Mouse (Mus musculus): ENCODE measurements around the gene Zfp300. TPM values are rescaled to one million over a fixed set of nuclear protein-coding genes. Genes with fewer than 3 reads are reported as not detected.

Gene Zfp300
- 1.8 and 3.3 TPM in 2 replicates for polyA plus RNA-seq (2015; fragmentation: Nextera tagmentation; extraction: Ambion mirVana)

DNA sequence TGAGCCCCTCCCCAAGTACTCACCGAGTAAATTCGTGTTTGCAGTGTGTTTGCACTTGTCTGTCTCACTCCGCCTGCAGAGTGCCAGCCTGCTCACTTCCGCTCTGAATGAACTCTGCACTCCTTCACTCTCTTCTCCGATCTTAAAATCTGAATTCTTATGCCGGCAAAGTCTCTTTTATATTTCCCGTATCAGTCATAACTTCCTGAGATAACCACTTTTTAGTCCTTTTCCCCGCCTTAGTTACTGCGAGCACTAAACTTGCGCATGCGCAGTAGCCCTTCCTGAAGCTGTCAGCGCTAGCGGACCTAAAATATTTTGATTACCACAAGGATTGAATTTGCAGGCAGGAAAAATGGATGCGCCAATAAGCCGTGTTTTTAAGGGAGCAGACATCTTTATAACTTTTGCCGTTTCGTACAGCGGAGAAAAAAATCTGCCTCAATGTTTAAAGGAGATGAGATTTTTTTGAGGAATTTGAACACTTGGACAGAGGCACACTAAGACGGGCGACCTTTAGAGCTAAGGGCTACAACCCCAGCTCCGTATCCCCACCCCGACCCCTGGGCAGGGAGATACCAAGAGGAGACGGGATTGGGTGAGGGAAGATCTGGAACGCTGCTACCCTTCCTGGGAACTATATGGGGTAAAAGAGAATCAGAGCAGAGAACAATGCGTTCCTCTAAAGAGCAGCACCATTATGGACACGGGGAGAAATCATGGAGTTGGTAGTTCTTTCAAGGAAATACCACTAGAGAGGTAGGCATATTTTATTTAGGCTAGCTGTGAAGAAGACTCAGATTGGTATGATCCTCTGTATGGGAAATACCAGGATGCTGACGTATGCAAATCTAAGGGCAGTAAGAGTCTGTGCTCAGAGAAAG, at the start of gene Zfp300:
Gene Zfp300, minus strand, starts transcription at position 545 of the 884 bp plus-strand sequence.

DNA sequence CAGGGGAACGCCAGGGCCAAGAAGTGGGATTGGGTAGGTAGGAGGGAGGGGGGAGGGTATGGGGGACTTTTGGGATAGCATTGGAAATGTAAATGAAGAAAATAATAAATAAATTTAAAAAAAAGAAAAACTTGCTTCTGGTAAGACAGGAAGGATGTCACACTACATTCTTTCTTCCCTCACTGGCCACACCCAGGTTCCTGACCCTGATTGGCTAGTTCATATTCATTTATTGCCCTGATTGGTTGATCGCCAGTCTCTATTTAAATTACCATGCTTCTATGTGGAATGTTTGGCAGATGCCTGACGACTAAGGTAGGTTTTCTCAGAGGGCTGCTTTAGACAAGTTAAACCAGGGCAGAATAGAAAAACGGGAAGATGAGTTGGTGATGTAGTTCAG, 26.2 kb upstream of the Zfp300 start, which contains the start of gene Ssxa1:
Gene Ssxa1, plus strand, starts transcription at position 301 of the 400 bp plus-strand sequence.

DNA sequence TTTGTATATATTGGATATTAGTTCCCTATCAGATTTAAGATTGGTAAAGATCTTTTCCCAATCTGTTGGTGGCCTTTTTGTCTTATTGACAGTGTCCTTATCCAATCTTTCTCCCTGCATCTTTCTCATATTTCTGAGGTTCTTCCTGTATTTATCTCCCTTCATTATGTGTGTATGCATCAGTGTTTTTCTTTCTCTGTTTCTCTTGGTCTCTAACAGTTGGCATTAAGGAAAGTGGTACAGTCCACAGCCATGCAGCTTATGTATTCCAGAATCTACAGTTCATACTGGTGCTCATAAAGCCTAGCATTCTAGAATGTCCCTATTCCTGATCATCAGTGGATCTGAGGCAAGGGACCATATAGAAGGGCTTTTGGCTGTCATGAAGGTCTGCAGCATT, 21.2 kb downstream of the Zfp300 start, which contains the start of gene Spaca5:
Gene Spaca5, plus strand, starts transcription at position 301 of the 400 bp plus-strand sequence.

DNA sequence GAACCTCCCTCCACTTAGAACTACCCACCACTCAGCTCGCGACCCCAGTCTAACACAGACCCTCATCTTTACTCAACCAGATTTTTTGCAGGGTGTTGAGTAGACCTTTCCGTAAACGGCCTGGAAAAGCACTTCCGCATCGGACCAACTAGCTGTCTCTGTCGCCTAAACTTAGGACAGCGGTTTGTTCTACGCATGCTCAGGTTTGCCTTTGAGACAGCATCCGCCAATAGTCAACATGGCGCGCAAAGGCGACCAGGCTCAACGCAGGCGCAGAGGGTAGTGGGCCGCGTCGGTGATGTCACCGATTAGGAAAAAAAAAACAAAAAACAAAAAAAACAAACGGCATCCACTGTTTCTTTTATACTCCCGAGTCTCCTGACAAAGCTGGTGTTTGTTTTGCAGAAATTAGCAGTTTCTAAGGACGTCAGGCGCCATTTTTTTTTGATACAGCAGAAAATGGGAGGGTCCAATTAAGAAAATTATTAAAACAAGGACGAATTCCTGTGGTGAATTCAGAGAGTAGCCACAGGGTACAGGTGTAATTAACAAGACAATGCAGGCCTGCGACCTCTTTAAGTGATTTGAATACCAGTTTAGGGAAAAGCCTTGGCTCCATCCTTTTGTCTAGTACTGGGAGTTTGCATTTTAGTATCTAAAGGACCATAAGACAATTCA, 27.3 kb downstream of the Zfp300 start, which contains the start of gene Zfp182:
Gene Zfp182, minus strand, starts transcription at position 451 of the 678 bp plus-strand sequence.

Other genes starting within 250 kb of the Zfp300 start
- gene Timp1, start 219.4 kb downstream of the Zfp300 start, polyA plus RNA-seq (2015; fragmentation: Nextera tagmentation; extraction: Ambion mirVana): 51.9 and 61.8 TPM in 2 replicates
- gene Syn1, start 168.5 kb downstream of the Zfp300 start, polyA plus RNA-seq (2015; fragmentation: Nextera tagmentation; extraction: Ambion mirVana): 10.5 and 32.6 TPM in 2 replicates
- 18.0 and 19.7 TPM in 2 replicates for gene Cfp, start 158.0 kb downstream of the Zfp300 start, polyA plus RNA-seq (2015; fragmentation: Nextera tagmentation; extraction: Ambion mirVana)
- gene Elk1, start 138.9 kb downstream of the Zfp300 start, polyA plus RNA-seq (2015; fragmentation: Nextera tagmentation; extraction: Ambion mirVana): 8.5 and 9.2 TPM in 2 replicates
- gene Uxt, start 127.5 kb downstream of the Zfp300 start, polyA plus RNA-seq (2015; fragmentation: Nextera tagmentation; extraction: Ambion mirVana): 92.3 and 95.6 TPM in 2 replicates
- 6.3 and 6.4 TPM in 2 replicates for gene Zfp182, start 27.2 kb downstream of the Zfp300 start, polyA plus RNA-seq (2015; fragmentation: Nextera tagmentation; extraction: Ambion mirVana)
- gene Spaca5, start 21.1 kb downstream of the Zfp300 start, polyA plus RNA-seq (2015; fragmentation: Nextera tagmentation; extraction: Ambion mirVana): not detected in 2 replicates
- gene Ssxa1, start 26.3 kb upstream of the Zfp300 start, polyA plus RNA-seq (2015; fragmentation: Nextera tagmentation; extraction: Ambion mirVana): not detected in 2 replicates
- gene Gm21876, start 86.1 kb upstream of the Zfp300 start, polyA plus RNA-seq (2015; fragmentation: Nextera tagmentation; extraction: Ambion mirVana): not detected in 2 replicates

Data from adrenal gland, postnatal 0 days (tissue).